Mouse (Mus musculus) heart, postnatal 0 days (tissue): ENCODE data around the gene Gm3618. TPM values are rescaled to one million over a fixed set of nuclear protein-coding genes. Genes with fewer than 3 reads are reported as not detected.
"Not testable (repeated sequence)": the region's sequence is repeated elsewhere in the genome, so short reads cannot be mapped to it uniquely, and the experiment has no call there.

Experiments used
- ATAC-seq: fragments of 200-750 bp; cut with Nextera tagmentation; 2 replicates; pipeline ENCODE4 v1.8.0; 2017; ENCODE audit warnings: low read depth, moderate number of reproducible peaks, moderate library complexity; ENCODE audit not compliant: insufficient read depth
- DNase-seq: peaks from one replicate; pipeline ENCODE4 v3.0.0-alpha.2; 2016; ENCODE audit warnings: low spot score
- H3K27ac ChIP-seq: fragments of 300-500 bp; sonication (generic); 2 replicates; pipeline ENCODE4 v1.5.1; 2014; ENCODE audit warnings: low read depth, mild to moderate bottlenecking
- H3K27me3 ChIP-seq: fragments of 300-500 bp; sonication (generic); 2 replicates; pipeline ENCODE4 v1.6.1; 2014; ENCODE audit warnings: low read length, mixed read lengths; ENCODE audit not compliant: control insufficient read depth, insufficient read depth
- H3K36me3 ChIP-seq: fragments of 300-500 bp; sonication (generic); replicated peaks from 2 replicates; pipeline ENCODE4 v1.6.1; 2014; ENCODE audit warnings: low read length, mixed read lengths; ENCODE audit not compliant: control insufficient read depth, insufficient read depth
- H3K4me1 ChIP-seq: fragments of 300-500 bp; sonication (generic); 2 replicates; pipeline ENCODE4 v1.6.1; 2014; ENCODE audit warnings: antibody characterized with exemption; ENCODE audit not compliant: control insufficient read depth, insufficient read depth
- H3K4me2 ChIP-seq: fragments of 300-500 bp; sonication (generic); 2 replicates; pipeline ENCODE4 v1.6.1; 2014; ENCODE audit warnings: low read depth, mild to moderate bottlenecking, low read length, moderate library complexity
- H3K4me3 ChIP-seq: fragments of 300-500 bp; sonication (generic); 2 replicates; pipeline ENCODE4 v1.5.1; 2014; ENCODE audit warnings: low read depth, low read length
- H3K9ac ChIP-seq: fragments of 300-500 bp; sonication (generic); replicated peaks from 2 replicates; pipeline ENCODE4 v1.6.1; 2014; ENCODE audit warnings: low read depth, low read length, mixed read lengths
- H3K9me3 ChIP-seq: fragments of 300-500 bp; sonication (generic); replicated peaks from 2 replicates; pipeline ENCODE4 v1.6.1; 2016; ENCODE audit warnings: low read length; ENCODE audit not compliant: control insufficient read depth
- WGBS: fragments of 180-500 bp; shearing (Covaris S2); extraction: QIAGEN DNeasy Blood & Tissue Kit; methylation state at CpG from one replicate; pipeline ENCODE4 v1.1.7; 2014; 5-methylcytosine and 5-hydroxymethylcytosine counted together
- polyA plus RNA-seq: library from polyadenylated mRNA; unstranded; fragments of >200 nt; fragmentation: Nextera tagmentation; extraction: Ambion mirVana; gene quantifications from 2 replicates; pipeline ENCODE4 v1.2.1, GENCODE M21; 2015
- total RNA-seq: library from RNA; depleted of rRNA; stranded (reverse); fragments of >200 nt; gene quantifications from 2 replicates; pipeline ENCODE4 v1.2.3, GENCODE M21; 2014; ENCODE audit warnings: low replicate concordance; rRNA removed

Gm3618 gene
- total RNA-seq = not detected in 2 replicates
- not detected in 2 replicates for polyA plus RNA-seq

GRCm38 (mm10) chr14:6343578-6343977 is at the start of gene Gm3618:
TSS of gene Gm3618 (minus strand) at chr14:6343678.
- H3K27ac ChIP-seq, H3K36me3 ChIP-seq, DNase-seq, H3K4me3 ChIP-seq, H3K4me2 ChIP-seq, H3K9ac ChIP-seq, H3K9me3 ChIP-seq, H3K27me3 ChIP-seq, H3K4me1 ChIP-seq, ATAC-seq: not testable (repeated sequence)
- WGBS = no CpG with 5 or more reads among the region's 10 CpGs

GRCm38 (mm10) chr14:6390219-6390618 is 46.7 kb upstream of the Gm3618 start, which contains the start of gene Gm16440:
TSS of gene Gm16440 (minus strand) at chr14:6390319.
- not testable (repeated sequence) for H3K4me2 ChIP-seq, ATAC-seq
- WGBS = 72% methylated on average over 2 of the region's 4 CpGs

DNA sequence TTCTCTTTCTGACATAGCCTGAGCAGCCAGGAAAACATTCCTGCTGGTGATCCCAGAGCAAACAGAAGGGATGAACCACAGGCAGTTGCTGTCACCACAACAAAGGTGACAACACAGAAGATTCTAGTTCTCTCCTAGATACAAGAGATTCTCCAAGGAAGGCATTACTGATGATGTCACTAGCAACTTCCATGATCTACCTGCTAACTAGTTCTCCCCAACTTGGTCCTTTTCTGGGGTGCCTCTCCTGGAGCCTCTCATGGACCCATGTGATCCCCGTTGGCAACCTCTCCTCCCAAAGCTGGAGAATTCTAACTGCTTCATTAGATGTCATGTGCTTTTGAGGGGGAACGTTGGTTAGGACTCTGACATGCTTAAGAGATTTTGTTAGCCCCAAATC is 38.7 kb downstream of the Gm3618 start, which contains the start of gene Gm21103:
Gene Gm21103 (minus strand): TSS at position 101 of the 400 bp plus-strand sequence.
- not testable (repeated sequence) for ATAC-seq, H3K4me3 ChIP-seq, H3K4me2 ChIP-seq, H3K9me3 ChIP-seq, H3K9ac ChIP-seq, H3K27me3 ChIP-seq, H3K4me1 ChIP-seq, H3K36me3 ChIP-seq, H3K27ac ChIP-seq, DNase-seq
- WGBS = 63% methylated on average over 2 of the region's 2 CpGs

More at GRCm38 (mm10) chr14:6390219-6390618, 46.7 kb upstream of the Gm3618 start, which contains the start of gene Gm16440:
- not testable (repeated sequence) for H3K4me1 ChIP-seq, H3K9me3 ChIP-seq, H3K9ac ChIP-seq, DNase-seq, H3K4me3 ChIP-seq, H3K27me3 ChIP-seq, H3K36me3 ChIP-seq, H3K27ac ChIP-seq

DNA sequence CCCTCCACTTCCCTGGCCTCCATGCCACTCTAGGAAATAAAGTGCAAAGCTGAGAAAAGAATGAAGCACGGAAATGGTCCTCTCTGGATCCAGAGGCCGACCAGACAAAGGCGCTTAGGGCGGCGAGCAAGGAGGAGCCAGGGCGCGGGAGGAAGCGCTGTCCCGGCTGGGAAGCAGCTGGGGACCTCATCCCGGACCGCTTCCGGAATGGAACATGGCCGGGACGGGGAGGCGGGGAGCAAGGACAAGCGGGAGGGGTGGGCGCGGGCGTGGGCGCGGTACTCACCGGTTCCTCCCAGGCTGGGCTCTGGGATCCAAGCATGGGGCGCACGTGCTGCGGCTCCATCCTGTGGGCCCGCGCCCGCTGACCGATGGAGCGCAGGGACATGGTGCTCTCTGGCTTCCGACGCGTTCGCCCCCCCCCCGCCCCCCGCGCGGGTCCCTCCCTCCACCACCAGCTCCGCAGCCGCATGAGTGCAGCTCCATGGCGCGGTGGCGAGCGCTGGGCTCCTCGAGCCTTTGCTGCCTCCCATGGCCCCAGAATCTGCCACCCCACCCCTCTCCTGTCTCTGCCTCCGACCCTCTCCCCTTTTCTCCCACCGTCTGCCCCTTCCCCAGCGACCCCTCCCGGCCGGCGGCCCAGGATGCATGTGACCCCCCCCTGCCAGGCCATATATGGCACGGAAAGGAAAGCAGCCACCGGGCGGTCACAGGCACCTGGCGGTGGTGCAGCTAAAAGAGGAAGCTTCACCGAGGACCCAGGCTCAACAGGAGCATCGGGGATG is 56.4 kb downstream of the Gm3618 start, which contains the start of gene Gm3411:
Gene Gm3411 (minus strand): TSS at position 320 of the 785 bp plus-strand sequence.
- Histone ChIP-seq H3K4me3 (peak within 1 kb of the TSS; percentile 46), H3K27ac (peak within 1 kb of the TSS; percentile 30; the same call in 1 of the 2 replicates), H3K4me2 (peak within 1 kb of the TSS; percentile 65)
- H3K4me1 ChIP-seq, H3K27me3 ChIP-seq, H3K36me3 ChIP-seq, H3K9ac ChIP-seq, H3K9me3 ChIP-seq, ATAC-seq: not testable (repeated sequence)
- under 1% methylated on average over 38 of the region's 57 CpGs for WGBS
- peak; percentile 12 for DNase-seq

Other genes with a start within 250 kb of the Gm3618 start
- not detected in 2 replicates for gene Gm8206, start 249.7 kb downstream of the Gm3618 start, total RNA-seq
- gene Gm8206, start 249.7 kb downstream of the Gm3618 start, polyA plus RNA-seq = 0.11 and 0.23 TPM in 2 replicates
- gene Gm3468, start 235.0 kb downstream of the Gm3618 start, total RNA-seq = 0.31 and 3.8 TPM in 2 replicates
- 0.62 and 1.1 TPM in 2 replicates for gene Gm3468, start 235.0 kb downstream of the Gm3618 start, polyA plus RNA-seq
- gene Gm3476, start 217.9 kb downstream of the Gm3618 start, total RNA-seq = not detected in 2 replicates
- gene Gm3476, start 217.9 kb downstream of the Gm3618 start, polyA plus RNA-seq = not detected in 2 replicates
- gene Gm21560, start 124.4 kb downstream of the Gm3618 start, total RNA-seq = 0.27 TPM in 1 of 2 replicates, not detected in the other
- gene Gm21560, start 124.4 kb downstream of the Gm3618 start, polyA plus RNA-seq = not detected in 2 replicates
- 2.4 TPM in 1 of 2 replicates, not detected in the other for gene Gm3411, start 56.4 kb downstream of the Gm3618 start, total RNA-seq
- gene Gm3411, start 56.4 kb downstream of the Gm3618 start, polyA plus RNA-seq = 1.0 and 1.1 TPM in 2 replicates
- gene Gm21103, start 38.8 kb downstream of the Gm3618 start, total RNA-seq = not detected in 2 replicates
- 0.15 TPM in 1 of 2 replicates, not detected in the other for gene Gm21103, start 38.8 kb downstream of the Gm3618 start, polyA plus RNA-seq
- not detected in 2 replicates for gene Gm16440, start 46.6 kb upstream of the Gm3618 start, total RNA-seq
- gene Gm16440, start 46.6 kb upstream of the Gm3618 start, polyA plus RNA-seq = not detected in 2 replicates
- 0.73 TPM in 1 of 2 replicates, not detected in the other for gene Gm3591, start 68.8 kb upstream of the Gm3618 start, total RNA-seq
- 0.65 and 1.1 TPM in 2 replicates for gene Gm3591, start 68.8 kb upstream of the Gm3618 start, polyA plus RNA-seq
- not detected in 2 replicates for gene Gm3594, start 100.9 kb upstream of the Gm3618 start, total RNA-seq
- not detected in 2 replicates for gene Gm3594, start 100.9 kb upstream of the Gm3618 start, polyA plus RNA-seq
- not detected in 2 replicates for gene Gm8356, start 193.6 kb upstream of the Gm3618 start, total RNA-seq
- not detected in 2 replicates for gene Gm8356, start 193.6 kb upstream of the Gm3618 start, polyA plus RNA-seq
- not detected in 2 replicates for gene Gm3629, start 246.9 kb upstream of the Gm3618 start, total RNA-seq
- 0.14 TPM in 1 of 2 replicates, not detected in the other for gene Gm3629, start 246.9 kb upstream of the Gm3618 start, polyA plus RNA-seq